Mouse (Mus musculus): Measurements from ENCODE around the gene Fance.

GRCm38 (mm10) chr17:28345271-28345721 lies 32.0 kb downstream of the Fance start:
- TF ChIP-seq POLR2A (IDR thresholded peaks at IDR 0.05; ENCODE audit: borderline replicate concordance, extremely low read depth, low read depth, low read length) (no peak), CTCF (IDR thresholded peaks at IDR 0.05; ENCODE audit: insufficient read depth, low read length) (no peak)
